Mouse (Mus musculus) myocyte (in vitro differentiated cells): Measurements from ENCODE around the gene Dnal1.

Experiments
- CEBPB ChIP-seq: IDR thresholded peaks from 2 replicates; pipeline ENCODE4 v1.6.1; 2011; ENCODE audit warnings: mild to moderate bottlenecking, moderate library complexity; ENCODE audit not compliant: poor library complexity, insufficient read depth, severe bottlenecking
- E2F4 ChIP-seq: IDR thresholded peaks from one replicate; pipeline ENCODE4 v1.6.1; 2011; ENCODE audit warnings: mild to moderate bottlenecking, control low read depth, moderate library complexity; ENCODE audit not compliant: insufficient read depth
- MAX ChIP-seq: IDR thresholded peaks from one replicate; pipeline ENCODE4 v1.6.1; 2011; ENCODE audit warnings: low read depth, mild to moderate bottlenecking, control low read depth
- MYOD1 ChIP-seq, 3 experiments: IDR thresholded peaks; one replicate each; pipeline ENCODE4 v1.6.1; 2011; ENCODE audit warnings: control low read depth in 2 of 3, low read depth in 2 of 3, mild to moderate bottlenecking in 2 of 3, moderate library complexity in 1 of 3; ENCODE audit not compliant: insufficient read length in 2 of 3, control insufficient read depth in 1 of 3
- MYOG ChIP-seq, 3 experiments: IDR thresholded peaks; one replicate each; pipeline ENCODE4 v1.6.1; 2011; ENCODE audit warnings: control low read depth in 2 of 3, low read depth in 2 of 3, mild to moderate bottlenecking in 2 of 3; ENCODE audit not compliant: insufficient read length in 2 of 3, control insufficient read depth in 1 of 3, insufficient read depth in 1 of 3
- POLR2A ChIP-seq: IDR thresholded peaks from one replicate; pipeline ENCODE4 v1.6.1; 2011; ENCODE audit warnings: low read depth, mild to moderate bottlenecking, control low read depth, moderate library complexity; ENCODE audit not compliant: insufficient read length
- POLR2AphosphoS2 ChIP-seq: IDR thresholded peaks from one replicate; pipeline ENCODE4 v1.6.1; 2011; ENCODE audit warnings: low read depth, control low read depth; ENCODE audit not compliant: insufficient read length
- SRF ChIP-seq: IDR thresholded peaks from one replicate; pipeline ENCODE4 v1.6.1; 2011; ENCODE audit warnings: low read depth; ENCODE audit not compliant: control insufficient read depth, insufficient read length
- TCF12 ChIP-seq: IDR thresholded peaks from one replicate; pipeline ENCODE4 v1.6.1; 2011; ENCODE audit warnings: mild to moderate bottlenecking, control low read depth; ENCODE audit not compliant: poor library complexity, insufficient read depth, severe bottlenecking
- TCF3 ChIP-seq: IDR thresholded peaks from one replicate; pipeline ENCODE4 v1.6.1; 2011; ENCODE audit warnings: low read depth, control low read depth; ENCODE audit not compliant: insufficient read length
- USF1 ChIP-seq: IDR thresholded peaks from one replicate; pipeline ENCODE4 v1.6.1; 2011; ENCODE audit warnings: low read depth, mild to moderate bottlenecking, control low read depth, moderate library complexity

DNA sequence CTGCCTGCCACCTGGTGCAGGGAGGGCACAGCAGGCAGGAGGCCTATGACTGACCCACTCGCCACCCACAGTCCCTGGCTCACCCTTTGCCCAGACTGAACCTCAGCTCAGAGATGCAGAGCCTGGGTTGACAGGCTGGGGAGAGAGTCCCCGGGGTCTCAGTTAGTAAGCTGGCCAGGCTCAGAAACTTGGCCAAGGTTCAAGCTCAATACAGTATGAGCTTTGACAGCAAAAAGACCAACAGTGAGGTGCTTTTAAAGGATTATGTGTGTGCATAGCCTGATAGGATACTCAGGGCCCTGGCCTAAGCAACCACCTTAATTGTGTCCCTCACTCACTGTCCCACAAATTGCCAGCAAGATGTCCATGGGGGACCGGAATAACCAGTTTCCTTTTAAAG, 65.9 kb downstream of the Dnal1 start:
- TF ChIP-seq USF1 (no peak), MAX (no peak), POLR2A (no peak), MYOD1 (IDR thresholded peaks at IDR 0.05; ENCODE audit: control insufficient read depth in 1 of 3, insufficient read length in 2 of 3, low read depth in 2 of 3) (no peak), MYOG (IDR thresholded peaks at IDR 0.05; ENCODE audit: control insufficient read depth in 1 of 3, insufficient read depth in 1 of 3, insufficient read length in 2 of 3, low read depth in 2 of 3) (no peak), TCF12 (no peak), POLR2AphosphoS2 (no peak), CEBPB (no peak), E2F4 (no peak), TCF3 (no peak), SRF (no peak)
